Mouse (Mus musculus): ENCODE data around the gene 4930467E23Rik. TPM values are rescaled to one million over a fixed set of nuclear protein-coding genes. Genes with fewer than 3 reads are reported as not detected.
A peak's percentile ranks its signal among the peaks of the same experiment; 100 is the strongest.
"Not testable (repeated sequence)": the region's sequence is repeated elsewhere in the genome, so short reads cannot be mapped to it uniquely, and the experiment has no call there.

The 4930467E23Rik gene
- under 1 TPM; 0.13 to 0.25 TPM for total RNA-seq (2021)

DNA sequence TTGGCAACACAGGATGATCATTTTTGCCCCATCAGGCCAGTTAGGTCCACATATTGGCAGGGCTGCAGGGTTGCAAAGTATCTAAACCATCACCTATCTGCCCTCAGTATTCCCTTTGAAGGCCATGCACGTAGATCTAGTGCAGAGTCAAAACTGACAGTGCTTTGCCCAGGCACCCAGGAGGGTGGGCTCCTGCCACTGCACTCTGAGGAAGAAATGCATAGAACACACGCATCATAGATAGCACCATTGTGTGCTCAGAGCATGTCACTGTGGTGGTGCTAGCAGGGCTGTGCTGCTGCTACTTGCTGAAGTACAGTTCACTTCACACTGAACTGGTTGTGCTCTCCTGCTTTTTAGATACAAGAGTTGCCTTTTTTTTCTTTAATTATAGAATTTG lies at the start of gene 4930467E23Rik:
4930467E23Rik (plus strand) TSS at position 301 of the 400 bp plus-strand sequence.
- intact Hi-C loops (cut with DNase I); DNase-seq (ENCODE audit: low spot score): not testable (repeated sequence)

DNA sequence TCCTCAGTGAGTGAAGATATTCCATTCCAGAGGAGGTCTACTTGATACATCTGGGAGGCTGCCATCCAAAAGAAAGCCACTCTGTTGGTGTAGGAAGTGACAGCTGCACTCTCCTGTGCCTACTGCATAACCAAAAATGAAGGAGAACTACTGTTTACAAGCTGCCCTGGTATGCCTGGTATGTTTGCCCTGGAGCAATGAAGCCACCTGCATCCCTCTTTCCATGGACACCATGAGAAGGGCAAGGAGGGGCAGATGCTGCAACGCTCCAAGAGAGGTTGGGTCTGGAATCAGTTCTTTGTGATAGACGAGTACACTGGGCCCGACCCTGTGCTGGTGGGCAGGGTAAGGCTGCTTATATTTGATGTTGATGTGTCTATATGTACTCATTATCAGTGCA lies 47.1 kb upstream of the 4930467E23Rik start:
- intact Hi-C loops (cut with DNase I); DNase-seq (ENCODE audit: low spot score): not testable (repeated sequence)

- DNase-seq (ENCODE audit: low spot score); intact Hi-C loops (cut with DNase I): not testable (repeated sequence)
Measured at GRCm38 (mm10) chr8:19685476-19685875, 43.9 kb upstream of the 4930467E23Rik start.

DNA sequence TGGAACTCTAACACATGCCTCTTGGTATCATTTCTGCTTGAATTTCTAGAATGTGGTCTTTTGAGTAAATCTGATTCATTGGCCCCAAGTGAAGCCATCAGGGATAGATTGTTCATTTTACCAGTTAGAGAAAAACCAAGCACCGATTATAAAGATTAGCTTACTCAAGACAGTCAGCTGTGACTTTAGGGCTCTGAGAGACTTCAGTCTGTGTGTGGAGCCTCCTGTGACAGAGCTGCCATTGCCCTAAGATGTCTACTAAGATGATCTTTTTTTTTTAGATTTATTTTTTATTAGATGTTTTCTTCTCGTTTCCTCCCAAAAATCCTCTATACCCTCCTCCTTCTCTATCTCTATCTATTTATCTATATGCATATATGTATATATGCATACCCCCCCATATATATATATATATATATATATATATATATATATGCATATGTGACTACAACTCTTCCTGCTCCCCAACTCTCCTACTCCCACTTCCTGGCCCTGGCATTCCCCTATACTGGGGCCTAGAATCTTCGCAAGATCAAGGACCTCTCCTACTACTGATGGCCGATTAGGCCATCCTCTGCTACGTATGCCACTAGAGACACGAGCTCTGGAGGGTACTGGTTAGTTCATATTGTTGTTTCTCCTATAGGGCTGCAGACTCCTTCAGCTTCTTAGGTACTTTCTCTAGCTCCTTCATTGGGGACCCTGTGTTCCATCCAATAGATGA lies 40.4 kb upstream of the 4930467E23Rik start:
- intact Hi-C loops (cut with DNase I); DNase-seq (ENCODE audit: low spot score): not testable (repeated sequence)

DNA sequence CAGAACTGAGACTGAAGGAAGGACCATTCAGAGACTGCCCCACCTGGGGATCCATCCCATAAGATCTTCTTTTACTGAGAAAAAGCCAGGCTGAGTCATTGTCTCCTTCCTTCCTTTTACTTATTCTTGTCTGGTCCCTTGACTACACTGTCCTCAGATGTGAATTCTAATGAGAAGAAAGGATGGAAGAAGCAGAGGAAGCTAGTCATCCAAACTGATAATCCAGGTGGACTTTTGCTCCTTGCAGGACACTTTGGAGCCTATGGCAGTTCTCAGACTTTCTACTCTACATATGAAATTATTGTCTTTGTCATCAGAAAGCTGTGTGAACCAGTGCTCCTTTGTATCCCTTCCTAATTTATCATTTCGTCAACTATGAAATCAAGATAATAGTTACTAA lies 39.6 kb upstream of the 4930467E23Rik start:
- DNase-seq (ENCODE audit: low spot score); intact Hi-C loops (cut with DNase I): not testable (repeated sequence)

DNA sequence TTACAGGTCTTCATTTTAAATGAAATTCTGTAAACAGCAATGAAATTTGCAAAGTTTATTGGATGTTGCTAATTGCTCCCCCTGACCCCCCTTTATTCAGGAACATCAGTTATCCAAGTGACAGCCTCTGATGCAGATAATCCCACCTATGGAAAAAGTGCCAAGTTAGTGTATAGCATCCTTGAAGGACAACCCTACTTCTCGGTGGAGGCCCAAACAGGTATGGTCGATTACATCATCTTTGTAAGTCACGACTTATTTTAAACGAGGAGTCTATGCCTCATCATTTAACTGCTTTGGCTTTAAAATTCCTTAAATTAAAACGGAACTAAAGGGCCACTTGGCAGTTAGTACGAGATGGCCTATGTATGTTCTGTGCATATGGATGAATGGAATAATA lies 38.0 kb upstream of the 4930467E23Rik start:
- intact Hi-C loops (cut with DNase I); DNase-seq (ENCODE audit: low spot score): not testable (repeated sequence)

GRCm38 (mm10) chr8:19697497-19698077 lies 31.8 kb upstream of the 4930467E23Rik start:
- intact Hi-C loops (cut with DNase I); DNase-seq (ENCODE audit: low spot score): not testable (repeated sequence)

DNA sequence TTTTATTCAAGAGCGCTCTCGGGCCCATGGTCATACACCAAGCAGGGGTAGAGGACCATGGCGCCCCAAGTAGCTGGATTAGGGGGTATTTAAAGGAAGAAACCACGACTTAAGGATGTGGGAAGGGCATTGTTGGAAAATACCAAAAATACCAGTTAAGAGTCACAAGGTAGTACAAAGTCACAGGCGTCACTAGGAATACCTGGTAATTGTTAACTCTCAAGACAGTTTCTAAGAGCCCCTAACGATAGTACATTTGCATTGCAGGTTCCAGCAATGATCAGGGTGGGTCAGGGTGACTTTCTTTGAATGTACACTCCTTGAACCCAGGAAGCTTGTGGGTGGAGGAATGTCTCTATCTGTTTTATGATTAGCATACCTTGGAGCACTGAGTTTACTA lies 31.3 kb upstream of the 4930467E23Rik start:
- intact Hi-C loops (cut with DNase I); DNase-seq (ENCODE audit: low spot score): not testable (repeated sequence)

GRCm38 (mm10) chr8:19698722-19699121 lies 30.7 kb upstream of the 4930467E23Rik start:
- peak; percentile 59 for DNase-seq (ENCODE audit: low spot score)
- intact Hi-C loops (cut with DNase I) = not testable (repeated sequence)

- intact Hi-C loops (cut with DNase I); DNase-seq (ENCODE audit: low spot score): not testable (repeated sequence)
Measured at GRCm38 (mm10) chr8:19701326-19701725, 28.1 kb upstream of the 4930467E23Rik start.

GRCm38 (mm10) chr8:19702276-19702675 lies 27.1 kb upstream of the 4930467E23Rik start:
- intact Hi-C loops (cut with DNase I); DNase-seq (ENCODE audit: low spot score): not testable (repeated sequence)

DNA sequence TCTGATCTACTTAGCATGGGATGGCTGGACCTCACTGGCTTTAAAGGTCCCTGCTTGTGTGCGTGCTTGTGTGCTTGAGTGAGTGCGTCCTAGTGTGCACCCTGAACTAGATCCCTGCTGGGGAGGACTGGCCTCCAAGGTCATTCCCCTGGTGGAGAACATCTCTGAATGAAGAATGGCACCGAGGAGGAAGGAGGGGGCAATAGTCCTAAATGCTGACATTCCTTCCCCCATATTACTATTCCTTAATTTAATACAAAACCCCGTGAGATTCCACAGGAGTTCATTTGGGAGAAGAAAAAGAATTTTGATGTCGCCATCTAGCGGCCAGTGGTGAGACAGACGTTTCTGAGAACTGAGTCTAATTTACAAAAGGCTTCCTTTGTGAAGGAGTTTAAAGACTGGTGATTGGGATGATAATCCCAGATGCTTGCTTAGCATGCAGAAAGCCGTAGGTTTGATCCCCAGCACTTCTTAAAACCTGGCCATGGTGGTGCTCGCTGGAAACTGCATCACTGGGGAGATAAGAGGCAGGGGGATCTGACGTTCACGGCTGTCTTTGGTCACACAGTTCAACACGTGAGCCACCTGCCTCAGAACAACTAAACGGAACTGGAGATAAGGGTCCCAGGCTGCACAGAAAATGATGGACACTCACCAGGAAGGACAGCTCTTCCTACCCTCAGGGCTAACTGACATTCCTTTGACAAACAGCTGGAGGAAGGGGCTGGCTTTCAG lies 26.2 kb upstream of the 4930467E23Rik start:
- DNase-seq (ENCODE audit: low spot score) = peak; percentile 63
- intact Hi-C loops (cut with DNase I) = not testable (repeated sequence)

- intact Hi-C loops (cut with DNase I); DNase-seq (ENCODE audit: low spot score): not testable (repeated sequence)
Measured at GRCm38 (mm10) chr8:19703906-19704305, 25.5 kb upstream of the 4930467E23Rik start.

DNA sequence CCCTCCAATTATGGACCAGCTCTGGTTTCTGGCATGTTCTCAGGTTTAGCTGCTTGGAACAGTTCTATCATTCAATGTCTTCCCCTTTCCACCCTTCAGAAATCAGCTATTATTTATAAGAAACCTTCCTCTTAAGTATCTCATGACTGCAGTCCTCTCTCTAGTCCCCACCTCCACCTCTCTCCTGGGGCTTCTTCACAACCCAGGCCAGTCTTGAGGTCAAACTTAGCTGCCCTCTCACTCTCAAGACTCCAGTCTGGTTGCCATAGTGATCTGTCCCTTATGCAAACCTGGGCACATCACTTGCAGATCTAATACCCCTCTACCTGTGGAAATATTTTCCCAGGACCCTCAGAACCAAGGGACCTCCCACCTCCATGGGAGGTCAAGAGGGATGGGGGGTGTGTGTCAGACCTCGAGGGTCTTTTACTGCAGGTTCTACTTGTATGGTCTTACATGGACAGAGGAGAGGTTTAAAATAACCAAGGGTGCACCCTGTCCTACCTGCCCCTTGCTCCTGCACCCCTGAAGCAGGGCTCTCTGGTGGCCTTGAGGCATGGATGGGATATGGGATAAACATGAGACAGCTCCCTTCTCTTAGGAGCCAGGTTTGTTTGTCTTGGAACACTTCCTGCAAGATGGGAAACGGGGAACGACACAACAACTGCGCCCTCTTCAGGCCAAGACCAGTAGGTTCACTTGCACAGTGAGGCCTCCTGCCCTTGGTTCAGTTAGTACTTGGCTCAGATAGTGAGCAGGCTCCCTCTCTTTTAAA lies 24.7 kb upstream of the 4930467E23Rik start:
- intact Hi-C loops (cut with DNase I); DNase-seq (ENCODE audit: low spot score): not testable (repeated sequence)

GRCm38 (mm10) chr8:19705216-19705600 lies 24.2 kb upstream of the 4930467E23Rik start:
- intact Hi-C loops (cut with DNase I); DNase-seq (ENCODE audit: low spot score): not testable (repeated sequence)

DNA sequence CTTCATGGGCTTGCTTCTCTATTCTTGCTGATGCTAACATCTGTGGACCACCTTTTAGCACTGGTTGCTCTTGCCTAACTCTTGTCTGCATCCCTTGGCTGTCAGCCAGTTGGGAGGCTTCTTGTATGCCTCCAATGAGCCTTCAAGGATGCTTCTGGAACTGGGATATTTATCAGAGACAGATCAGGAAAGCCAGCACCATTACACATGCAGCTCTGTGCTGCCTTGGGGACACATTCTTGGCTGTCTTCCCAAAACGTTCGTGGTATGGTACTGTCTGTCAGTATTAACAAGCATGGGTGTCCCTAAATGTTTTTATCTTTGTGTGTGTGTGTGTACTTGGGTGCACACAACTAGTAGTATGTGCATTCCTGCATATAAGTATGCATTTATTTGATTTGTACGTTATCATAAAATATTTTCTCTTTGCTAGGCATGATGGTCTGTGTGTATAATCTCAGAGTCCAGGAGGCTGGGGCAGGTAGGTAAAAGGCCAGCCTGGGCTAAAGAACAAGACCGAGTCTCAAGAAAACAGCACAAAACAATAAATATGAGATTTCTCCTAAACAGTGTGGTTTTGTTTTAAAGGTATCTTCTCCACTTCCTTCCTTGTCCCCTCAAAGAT lies 23.2 kb upstream of the 4930467E23Rik start:
- DNase-seq (ENCODE audit: low spot score); intact Hi-C loops (cut with DNase I): not testable (repeated sequence)

DNA sequence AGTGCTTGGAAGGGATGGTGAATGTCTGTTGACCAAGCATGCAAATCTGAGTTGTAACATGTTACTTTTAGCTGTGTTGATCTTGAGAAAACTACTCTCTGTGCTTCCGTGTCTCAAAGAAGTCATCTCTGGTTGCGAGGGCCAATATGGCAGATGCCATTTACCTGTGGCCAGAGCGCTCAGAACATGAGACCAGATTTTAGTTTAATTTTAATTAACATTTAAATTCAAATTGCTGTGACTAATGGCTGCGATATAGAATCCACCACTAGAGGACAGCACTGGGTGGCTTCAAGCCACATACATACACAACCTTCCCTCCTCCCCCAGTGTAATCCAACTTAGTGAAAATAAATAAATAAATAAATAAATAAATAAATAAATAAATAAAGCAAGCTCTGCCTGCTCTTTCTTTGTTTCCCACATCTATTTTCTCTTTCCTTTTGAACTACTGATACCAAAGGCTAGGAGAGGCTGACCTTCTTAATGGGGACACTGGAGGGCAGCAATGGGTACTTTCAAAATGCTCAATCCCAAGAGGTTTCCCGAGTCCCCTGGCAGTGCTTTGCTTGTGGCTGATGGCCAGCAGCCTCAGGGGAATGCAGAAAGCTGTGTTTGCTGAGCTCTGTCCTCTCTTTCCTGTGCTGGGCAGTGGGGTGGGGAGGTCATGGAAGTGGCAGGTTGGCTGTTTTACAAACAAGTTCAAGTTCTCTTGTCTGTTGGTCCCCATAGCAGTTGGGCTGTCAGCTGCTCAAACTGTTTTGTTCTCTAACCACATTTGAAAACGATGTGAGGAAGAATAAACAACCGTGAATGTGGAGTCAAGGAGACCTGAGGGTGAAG lies 22.2 kb upstream of the 4930467E23Rik start:
- intact Hi-C loops (cut with DNase I) = not testable (repeated sequence)
- peak; percentile 65 for DNase-seq (ENCODE audit: low spot score)

DNA sequence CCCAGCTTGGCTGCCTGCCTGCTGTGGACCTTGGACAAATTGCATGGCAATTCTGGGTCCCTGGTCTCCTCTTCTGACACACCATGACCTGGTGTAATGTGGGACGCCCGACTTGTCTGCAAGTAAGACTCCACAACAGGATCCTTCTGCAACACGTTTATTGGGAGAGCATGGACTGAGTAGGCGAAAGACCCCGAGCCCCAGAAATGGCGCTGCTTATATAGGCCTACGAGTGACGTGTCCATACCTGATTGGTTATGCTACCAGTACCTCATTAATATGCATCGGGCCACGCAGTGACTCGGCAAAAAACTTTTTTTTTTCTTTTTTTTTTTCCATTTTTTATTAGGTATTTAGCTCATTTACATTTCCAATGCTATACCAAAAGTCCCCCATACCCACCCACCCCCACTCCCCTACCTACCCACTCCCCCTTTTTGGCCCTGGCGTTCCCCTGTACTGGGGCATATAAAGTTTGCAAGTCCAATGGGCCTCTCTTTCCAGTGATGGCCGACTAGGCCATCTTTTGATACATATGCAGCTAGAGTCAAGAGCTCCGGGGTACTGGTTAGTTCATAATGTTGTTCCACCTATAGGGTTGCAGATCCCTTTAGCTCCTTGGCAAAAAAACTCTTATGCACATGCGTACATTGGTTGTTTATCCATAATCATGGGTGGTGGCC lies 21.5 kb upstream of the 4930467E23Rik start:
- intact Hi-C loops (cut with DNase I) = not testable (repeated sequence)

More for the DNA sequence above, 21.5 kb upstream of the 4930467E23Rik start:
- DNase-seq (ENCODE audit: low spot score) = not testable (repeated sequence)

Data from heart, postnatal 25 days (tissue).